Mouse (Mus musculus): ENCODE measurements around the gene Mast4.

DNA sequence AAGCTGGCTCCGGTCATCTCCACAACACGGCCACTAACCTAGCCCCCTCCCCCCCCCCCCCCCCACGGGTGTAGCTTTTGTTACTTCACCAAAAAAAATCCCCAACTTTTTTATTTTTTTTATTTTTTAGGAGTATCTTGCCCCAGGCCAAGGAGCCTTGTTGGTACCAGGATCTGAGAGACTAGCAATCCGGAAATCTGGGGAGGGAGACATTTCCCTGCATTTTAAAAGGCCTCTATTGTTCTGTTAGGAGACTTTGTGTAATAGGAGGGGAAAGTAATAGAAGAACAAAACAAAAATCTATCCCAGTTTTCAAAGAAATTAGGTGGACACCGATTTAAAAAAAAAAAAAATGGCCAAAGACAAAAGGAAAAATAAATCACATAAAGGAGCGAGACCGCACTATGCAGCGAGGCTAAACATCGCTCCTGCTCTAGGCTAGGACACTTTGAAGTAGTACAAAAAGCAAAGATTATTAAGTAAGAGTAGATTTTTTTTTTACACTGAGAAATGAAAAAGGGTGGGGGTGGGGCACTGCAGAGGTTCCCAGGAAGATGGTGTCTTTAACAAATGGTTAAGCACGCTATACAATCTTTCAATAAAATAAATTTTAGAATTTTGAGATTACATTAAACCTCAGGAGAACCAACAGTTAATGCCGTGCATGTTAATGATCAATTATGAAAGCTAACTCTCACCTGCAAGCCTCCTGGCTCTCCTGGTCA is 462.8 kb downstream of the Mast4 start:
- TF ChIP-seq SIN3A (IDR thresholded peaks at IDR 0.05; ENCODE audit: low read length) (no peak), ZNF384 (IDR thresholded peaks at IDR 0.05; ENCODE audit: low read depth, low read length) (0 out of 2 replicates have a peak, but pooled peaks have one; percentile 68), EP300 (IDR thresholded peaks at IDR 0.05; ENCODE audit: low read length) (no peak), POLR2A (IDR thresholded peaks at IDR 0.05; ENCODE audit: low read depth, low read length) (no peak), CTCF (conservative IDR thresholded peaks at IDR 0.05 in 1 of 2, IDR thresholded peaks at IDR 0.05 in 1 of 2; ENCODE audit: low read depth in 2 of 2, low read length in 2 of 2) (no peak), CHD2 (IDR thresholded peaks at IDR 0.05; ENCODE audit: low read length) (peak; percentile 73)

All from CH12.LX (cell line).